Mouse (Mus musculus): ENCODE measurements around the gene Lrtm1.

Gene Lrtm1

GRCm38 (mm10) chr14:29017883-29018282 lies at the start of gene Lrtm1:
Gene Lrtm1 (plus strand): TSS chr14:29018208.
- no peak for ATAC-seq (ENCODE audit: low TSS enrichment)

GRCm38 (mm10) chr14:28969247-28969646 lies 48.8 kb upstream of the Lrtm1 start:
- peak; percentile 83 for ATAC-seq (ENCODE audit: low TSS enrichment)

GRCm38 (mm10) chr14:28972620-28973019 lies 45.4 kb upstream of the Lrtm1 start:
- no peak for ATAC-seq (ENCODE audit: low TSS enrichment)

GRCm38 (mm10) chr14:28979230-28979629 lies 38.8 kb upstream of the Lrtm1 start:
- peak; percentile 79 for ATAC-seq (ENCODE audit: low TSS enrichment)

GRCm38 (mm10) chr14:28980482-28980881 lies 37.5 kb upstream of the Lrtm1 start:
- no peak for ATAC-seq (ENCODE audit: low TSS enrichment)

GRCm38 (mm10) chr14:28984276-28984675 lies 33.7 kb upstream of the Lrtm1 start:
- no peak for ATAC-seq (ENCODE audit: low TSS enrichment)

- no peak for ATAC-seq (ENCODE audit: low TSS enrichment)
Measured at GRCm38 (mm10) chr14:28988211-28988900, 29.7 kb upstream of the Lrtm1 start.

- ATAC-seq (ENCODE audit: low TSS enrichment): no peak
Measured at GRCm38 (mm10) chr14:28996569-28996968, 21.4 kb upstream of the Lrtm1 start.

GRCm38 (mm10) chr14:29005228-29005840 lies 12.7 kb upstream of the Lrtm1 start:
- ATAC-seq (ENCODE audit: low TSS enrichment): no peak

- ATAC-seq (ENCODE audit: low TSS enrichment): no peak
Measured at GRCm38 (mm10) chr14:29009644-29010043, 8.4 kb upstream of the Lrtm1 start.

- ATAC-seq (ENCODE audit: low TSS enrichment): no peak
Measured at GRCm38 (mm10) chr14:29013161-29013560, 4.8 kb upstream of the Lrtm1 start.

- no peak for ATAC-seq (ENCODE audit: low TSS enrichment)
Measured at GRCm38 (mm10) chr14:29014680-29015079, 3.3 kb upstream of the Lrtm1 start.

- ATAC-seq (ENCODE audit: low TSS enrichment): no peak
Measured at GRCm38 (mm10) chr14:29015896-29016295, 2.1 kb upstream of the Lrtm1 start.

GRCm38 (mm10) chr14:29018316-29019000 lies 450 bp downstream of the Lrtm1 start:
- no peak for ATAC-seq (ENCODE audit: low TSS enrichment)

GRCm38 (mm10) chr14:29021295-29021694 lies 3.3 kb downstream of the Lrtm1 start:
- ATAC-seq (ENCODE audit: low TSS enrichment): no peak

- no peak for ATAC-seq (ENCODE audit: low TSS enrichment)
Measured at GRCm38 (mm10) chr14:29023246-29023645, 5.2 kb downstream of the Lrtm1 start.

- no peak for ATAC-seq (ENCODE audit: low TSS enrichment)
Measured at GRCm38 (mm10) chr14:29025335-29025734, 7.3 kb downstream of the Lrtm1 start.

- ATAC-seq (ENCODE audit: low TSS enrichment): peak; percentile 45; the same call in 1 of the 2 replicates
Measured at GRCm38 (mm10) chr14:29027276-29027675, 9.3 kb downstream of the Lrtm1 start.

- no peak for ATAC-seq (ENCODE audit: low TSS enrichment)
Measured at GRCm38 (mm10) chr14:29028391-29029106, 10.5 kb downstream of the Lrtm1 start.

- no peak for ATAC-seq (ENCODE audit: low TSS enrichment)
Measured at GRCm38 (mm10) chr14:29029107-29029469, 11.1 kb downstream of the Lrtm1 start.

- ATAC-seq (ENCODE audit: low TSS enrichment): no peak
Measured at GRCm38 (mm10) chr14:29029896-29030420, 11.9 kb downstream of the Lrtm1 start.

- 0 out of 2 replicates have a peak, but pooled peaks have one; percentile 18 for ATAC-seq (ENCODE audit: low TSS enrichment)
Measured at GRCm38 (mm10) chr14:29030519-29030918, 12.5 kb downstream of the Lrtm1 start.

Measured in frontal cortex, adult (tissue).